Mouse (Mus musculus): ENCODE data around the gene Pla2g4c.

Pla2g4c gene

DNA sequence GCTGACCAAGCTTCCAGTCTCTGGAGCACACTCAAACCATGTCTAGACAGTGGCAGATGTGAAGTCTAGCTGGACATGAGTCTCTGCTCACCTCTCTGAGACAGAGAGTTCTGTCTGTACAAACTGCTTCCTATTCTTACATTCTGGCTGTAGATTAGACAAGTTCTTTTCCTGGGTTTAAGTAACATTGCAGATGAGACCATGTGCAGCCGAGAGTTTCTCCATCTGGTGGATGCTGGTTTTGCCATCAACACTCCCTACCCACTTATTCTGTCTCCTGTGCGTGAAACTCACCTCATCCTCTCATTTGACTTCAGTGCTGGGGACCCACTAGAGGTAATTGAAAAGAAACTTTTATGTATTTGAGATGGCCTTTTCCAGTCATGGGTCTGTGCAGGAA lies 56.1 kb downstream of the Pla2g4c start:
- no peak for DNase-seq (ENCODE audit: low spot score in 2 of 2)

- DNase-seq (ENCODE audit: low spot score in 2 of 2): no peak
Measured at GRCm38 (mm10) chr7:13397832-13398231, 73.4 kb downstream of the Pla2g4c start, which contains the start of gene Cabp5. TSS of gene Cabp5 (plus strand) at chr7:13398132.
